Mouse (Mus musculus): ENCODE results near the gene Spag4.
"Not testable (repeated sequence)": the region's sequence is repeated elsewhere in the genome, so short reads cannot be mapped to it uniquely, and the experiment has no call there.

The Spag4 gene

DNA sequence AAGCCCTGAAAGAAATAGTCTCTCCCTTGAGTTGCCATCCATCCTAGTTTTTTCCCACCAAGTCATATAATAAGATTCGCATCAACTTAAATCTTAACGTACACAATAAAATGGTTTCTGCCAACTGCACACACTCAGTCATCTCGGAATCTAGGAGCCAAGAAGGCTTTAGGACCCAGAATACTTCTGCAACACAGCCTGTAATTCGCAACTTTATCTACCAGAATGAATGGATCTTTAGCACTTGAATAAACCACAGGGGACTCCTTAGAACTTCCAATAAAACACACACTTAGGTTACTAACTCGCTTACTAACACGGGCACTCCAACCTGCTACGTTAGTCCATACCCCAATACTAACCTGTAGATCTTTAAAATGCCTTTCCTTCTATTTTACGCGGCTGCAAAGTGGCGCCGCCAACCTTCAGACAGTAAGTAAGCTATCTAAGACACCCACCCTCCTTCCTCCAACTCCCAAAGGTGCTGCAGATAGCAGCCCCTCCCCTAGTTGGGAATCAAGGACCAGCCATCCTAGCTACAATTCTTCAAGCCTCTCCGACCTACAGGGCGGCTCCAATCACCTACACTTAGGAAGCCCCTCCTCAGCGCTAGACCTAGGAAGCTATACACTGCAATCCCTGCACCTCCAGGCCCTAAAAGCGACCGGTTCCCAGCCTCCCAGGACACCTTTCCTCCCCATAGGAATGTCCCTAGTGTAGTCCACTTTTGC lies 45.8 kb downstream of the Spag4 start:
- DNase-seq (ENCODE audit: low spot score in 2 of 2) = no peak

DNA sequence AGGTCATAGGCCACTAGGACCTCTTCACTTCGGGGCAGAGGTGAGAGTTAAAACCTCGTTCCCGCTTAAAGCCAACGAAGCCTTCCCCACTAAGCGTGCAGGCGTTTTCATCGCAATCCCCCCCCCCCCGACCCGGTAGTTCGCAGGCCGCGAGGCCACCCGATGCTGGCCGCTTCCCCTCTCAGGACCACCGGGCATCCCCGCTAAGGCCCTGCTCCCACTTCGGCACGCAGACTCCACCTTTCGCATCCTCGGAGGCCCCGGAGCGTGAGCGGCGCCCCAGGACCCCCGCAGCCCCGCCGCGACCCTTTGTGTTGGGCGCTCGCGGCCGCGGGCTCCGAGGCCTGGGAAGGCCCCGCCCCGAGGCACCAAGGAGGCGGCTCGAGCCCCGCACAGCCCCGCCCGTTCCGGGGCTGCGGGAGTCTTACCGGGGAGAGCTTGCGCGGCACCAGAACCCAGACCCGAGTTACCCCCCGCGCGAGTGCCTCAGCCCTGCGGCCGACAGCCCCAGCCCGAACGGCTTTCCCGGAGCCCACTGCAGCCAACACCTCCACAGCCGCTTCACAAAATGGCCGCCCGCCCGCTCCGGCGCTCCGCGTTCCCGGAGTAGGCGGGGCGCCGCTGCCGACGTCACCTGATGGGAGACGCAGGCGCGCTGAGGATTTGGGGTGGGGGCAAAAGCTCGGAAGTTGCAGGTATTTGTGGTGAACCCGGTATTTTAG lies 46.5 kb downstream of the Spag4 start, which contains the start of the genes Cpne1 and Rbm12:
TSS of gene Cpne1 (minus strand) at position 608 of the 722 bp plus-strand sequence.
TSS of gene Rbm12 (minus strand) at position 621 of the 722 bp plus-strand sequence.
- peak; percentile 90 to 94 for DNase-seq (ENCODE audit: low spot score in 2 of 2)

DNA sequence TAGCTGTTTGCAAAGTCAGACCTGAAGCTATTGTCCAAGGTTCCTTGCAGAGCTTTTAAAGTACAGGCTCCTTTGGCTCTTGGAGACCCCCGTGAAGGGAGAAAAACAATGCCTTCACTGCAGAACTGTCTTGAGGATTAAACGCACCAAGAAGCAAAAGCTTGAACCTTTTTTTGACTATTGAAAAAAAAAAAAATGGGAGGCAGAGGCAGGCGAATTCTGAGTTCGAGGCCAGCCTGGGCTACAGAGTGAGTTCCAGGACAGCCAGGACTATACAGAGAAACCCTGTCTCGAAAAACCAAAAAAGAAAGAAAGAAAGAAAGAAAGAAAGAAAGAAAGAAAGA lies 47.1 kb downstream of the Spag4 start:
- not testable (repeated sequence) for DNase-seq (ENCODE audit: low spot score in 2 of 2)

DNA sequence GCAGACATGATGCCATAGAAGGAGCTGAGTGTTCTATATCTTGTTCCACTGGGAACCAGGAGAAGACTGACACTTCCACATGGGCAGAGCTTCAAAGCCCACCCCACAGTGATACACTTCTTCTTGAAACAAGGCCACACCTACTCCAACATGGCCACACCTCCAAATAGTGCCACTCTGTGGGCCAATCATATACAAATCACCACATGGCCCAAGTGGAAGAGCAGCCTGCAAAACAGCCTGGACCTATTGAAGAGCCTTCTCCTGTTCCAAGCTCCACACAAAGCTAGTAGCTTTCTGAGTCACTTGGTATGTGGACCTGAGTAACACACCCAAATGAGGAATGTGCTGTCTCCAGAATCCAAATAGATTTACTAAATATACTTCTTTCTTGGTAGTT lies 54.6 kb downstream of the Spag4 start:
- no peak for DNase-seq (ENCODE audit: low spot score in 2 of 2)

Data from urinary bladder, postnatal 4 days (tissue).